Mouse (Mus musculus) cortical plate, adult 2 months (tissue): ENCODE data around the gene Cilp2. TPM values are rescaled to one million over a fixed set of nuclear protein-coding genes. Genes with fewer than 3 reads are reported as not detected.

Experiments
- H3K27ac ChIP-seq: fragments of 200-500 bp; 2 replicates; pipeline ENCODE4 v1.5.1; 2012; ENCODE audit warnings: low read length, control low read depth, inconsistent platforms; ENCODE audit not compliant: insufficient read depth
- H3K4me1 ChIP-seq: fragments of 200-500 bp; 2 replicates; pipeline ENCODE4 v1.6.1; 2011; ENCODE audit warnings: low read length; ENCODE audit not compliant: control insufficient read depth, insufficient read depth
- H3K4me3 ChIP-seq: fragments of 200-500 bp; 2 replicates; pipeline ENCODE4 v1.5.1; 2011; ENCODE audit warnings: mild to moderate bottlenecking, low read length, control low read depth; ENCODE audit not compliant: insufficient read depth
- CTCF ChIP-seq: fragments of 200-500 bp; IDR thresholded peaks from 2 replicates; pipeline ENCODE4 v1.5.1; 2011; ENCODE audit warnings: mild to moderate bottlenecking, control low read depth, low read length; ENCODE audit not compliant: insufficient read depth; ENCODE audit errors: extremely low read depth
- POLR2A ChIP-seq: fragments of 200-500 bp; IDR thresholded peaks from 2 replicates; pipeline ENCODE4 v1.6.1; 2011; ENCODE audit warnings: mild to moderate bottlenecking, low read length, control low read depth; ENCODE audit not compliant: insufficient read depth; ENCODE audit errors: extremely low read depth
- polyA plus RNA-seq: library from polyadenylated mRNA; depleted of rRNA; stranded (reverse); fragments of >200 nt; gene quantifications from 2 replicates; pipeline ENCODE4 v1.2.3, GENCODE M21; 2012

Gene Cilp2
- polyA plus RNA-seq, 1 experiment, result 1.4 TPM

GRCm38 (mm10) chr8:69876097-69876496, 11.4 kb downstream of the Cilp2 start:
- H3K4me1 ChIP-seq, result no peaks in the 10 kb centered on the region
- H3K4me3 ChIP-seq, result no peak overlapping the region
- no peak for TF ChIP-seq CTCF
- TF ChIP-seq POLR2A, result no peak
- H3K27ac ChIP-seq, result no peak overlapping the region

- H3K4me1 ChIP-seq, result peaks cover 3% of the 10 kb centered on the region; the same call in 1 of the 2 replicates
- TF ChIP-seq CTCF, result no peak
- TF ChIP-seq POLR2A, result no peak
- no peak overlapping the region for H3K4me3 ChIP-seq
- no peak overlapping the region for H3K27ac ChIP-seq
Observed at GRCm38 (mm10) chr8:69874654-69875053, 12.8 kb downstream of the Cilp2 start.

GRCm38 (mm10) chr8:69874155-69874554, 13.3 kb downstream of the Cilp2 start:
- Histone ChIP-seq H3K4me3 (no peak overlapping the region), H3K27ac (no peak overlapping the region), H3K4me1 (peaks cover 3% of the 10 kb centered on the region; the same call in 1 of the 2 replicates)
- TF ChIP-seq CTCF (peak; percentile 86), POLR2A (no peak)

GRCm38 (mm10) chr8:69870907-69871306, 16.6 kb downstream of the Cilp2 start:
- Histone ChIP-seq H3K4me1 (peaks cover 3% of the 10 kb centered on the region; the same call in 1 of the 2 replicates), H3K4me3 (no peak overlapping the region), H3K27ac (no peak overlapping the region)
- TF ChIP-seq CTCF (no peak), POLR2A (no peak)

- Histone ChIP-seq H3K27ac (no peak overlapping the region), H3K4me1 (peaks cover 3% of the 10 kb centered on the region; the same call in 1 of the 2 replicates), H3K4me3 (no peak overlapping the region)
- TF ChIP-seq CTCF (no peak), POLR2A (no peak)
Observed at GRCm38 (mm10) chr8:69870003-69870765, 17.3 kb downstream of the Cilp2 start.

GRCm38 (mm10) chr8:69867696-69868326, 19.7 kb downstream of the Cilp2 start:
- peaks cover 5% of the 10 kb centered on the region for H3K4me1 ChIP-seq

GRCm38 (mm10) chr8:69864180-69864579, 23.3 kb downstream of the Cilp2 start:
- H3K27ac ChIP-seq, result no peak overlapping the region
- H3K4me3 ChIP-seq, result no peak overlapping the region
- peaks cover 2% of the 10 kb centered on the region for H3K4me1 ChIP-seq
- TF ChIP-seq POLR2A (no peak), CTCF (no peak)

More at GRCm38 (mm10) chr8:69867696-69868326, 19.7 kb downstream of the Cilp2 start:
- Histone ChIP-seq H3K27ac (no peak overlapping the region), H3K4me3 (no peak overlapping the region)
- TF ChIP-seq CTCF (no peak), POLR2A (no peak)

GRCm38 (mm10) chr8:69863387-69864020, 24.0 kb downstream of the Cilp2 start:
- Histone ChIP-seq H3K4me1 (peaks cover 2% of the 10 kb centered on the region), H3K4me3 (no peak overlapping the region), H3K27ac (no peak overlapping the region)
- TF ChIP-seq CTCF, result no peak
- no peak for TF ChIP-seq POLR2A

- Histone ChIP-seq H3K4me1 (peaks cover 2% of the 10 kb centered on the region), H3K27ac (no peak overlapping the region), H3K4me3 (no peak overlapping the region)
- TF ChIP-seq POLR2A (no peak), CTCF (no peak)
Observed at GRCm38 (mm10) chr8:69861251-69861650, 26.2 kb downstream of the Cilp2 start.
